Mouse (Mus musculus): ENCODE results near the gene Cracr2a.
"Not testable (repeated sequence)": the region's sequence is repeated elsewhere in the genome, so short reads cannot be mapped to it uniquely, and the experiment has no call there.

The Cracr2a gene

GRCm38 (mm10) chr6:127561231-127562020 is at the start of gene Cracr2a:
Cracr2a (plus strand) TSS chr6:127561338.
- DNase-seq = peak; percentile 69

DNA sequence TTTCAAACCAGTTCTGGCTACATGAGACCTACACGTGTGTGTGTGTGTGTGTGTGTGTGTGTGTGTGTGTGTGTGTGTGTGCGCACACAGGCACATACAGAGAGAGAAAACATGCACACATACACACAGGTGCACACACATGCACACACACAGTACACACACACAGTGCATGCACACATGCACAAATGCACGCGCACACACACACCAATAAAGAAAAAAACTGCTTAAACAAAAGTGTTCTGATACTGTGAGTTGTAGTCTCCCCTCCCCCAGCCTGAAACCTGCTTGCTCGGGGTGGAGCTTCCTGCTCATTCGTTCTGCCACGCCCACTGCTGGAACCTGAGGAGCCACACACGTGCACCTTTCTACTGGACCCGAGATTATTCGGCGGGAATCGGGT is 47.4 kb upstream of the Cracr2a start:
- not testable (repeated sequence) for DNase-seq

DNA sequence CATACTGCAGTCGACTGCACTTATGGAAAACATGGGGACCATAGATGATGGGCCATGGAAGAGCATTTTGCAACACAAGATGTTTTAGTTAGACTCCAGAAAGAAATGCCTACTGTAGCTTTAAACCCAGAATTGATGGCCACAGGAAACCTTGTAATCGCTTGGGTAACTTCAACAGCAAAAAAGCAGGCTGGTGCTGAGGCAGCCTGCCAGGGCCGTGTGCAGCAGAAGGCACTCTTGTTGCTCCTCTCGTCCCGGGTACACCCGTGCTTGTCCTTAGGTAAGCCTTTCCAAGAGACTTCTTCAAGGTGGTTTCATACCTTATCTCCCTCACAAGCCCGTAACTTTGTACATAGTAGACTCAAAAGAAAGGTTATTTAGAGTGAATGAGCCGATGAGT is 40.0 kb upstream of the Cracr2a start:
- no peak for DNase-seq

DNA sequence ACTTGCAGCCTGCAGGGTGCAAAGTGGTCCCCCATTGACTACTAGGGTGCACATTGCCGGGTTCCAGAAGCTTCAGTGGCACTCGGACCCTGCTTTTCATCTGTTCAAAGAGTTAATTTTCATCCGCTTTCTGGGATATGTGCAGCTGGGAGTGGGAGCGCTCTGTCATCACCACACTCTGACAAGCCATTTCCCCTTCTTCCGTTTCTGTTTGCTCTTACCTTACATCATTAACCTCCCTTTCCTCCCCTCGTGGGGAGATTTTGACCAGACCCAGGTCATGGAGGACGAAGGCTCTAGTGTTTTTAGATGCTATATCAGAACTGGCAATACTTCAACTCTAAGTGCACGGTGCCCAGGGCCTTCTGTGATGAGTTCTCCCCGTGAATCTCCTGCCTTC is 38.8 kb upstream of the Cracr2a start:
- DNase-seq = no peak

DNA sequence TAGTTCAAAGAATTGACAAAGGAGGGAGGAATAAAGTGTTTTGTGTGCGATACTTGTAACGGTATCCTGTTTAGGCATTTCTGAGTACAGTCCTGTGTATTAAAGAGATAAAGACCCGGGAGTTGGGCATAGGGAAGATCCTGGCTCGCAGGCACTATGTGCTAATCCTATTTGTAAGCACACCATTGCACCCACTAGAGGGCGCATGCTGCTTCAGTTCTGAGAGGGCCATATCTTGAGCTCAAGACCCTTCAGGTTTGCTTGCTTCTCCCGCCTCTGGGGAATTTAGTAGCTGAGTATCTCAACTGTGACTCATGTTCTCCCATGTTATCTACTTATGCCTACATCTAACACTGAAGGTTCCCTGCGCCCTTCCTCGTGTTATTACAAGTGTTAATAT is 36.7 kb upstream of the Cracr2a start:
- DNase-seq = no peak

GRCm38 (mm10) chr6:127528625-127529024 is 32.5 kb upstream of the Cracr2a start:
- no peak for DNase-seq

DNA sequence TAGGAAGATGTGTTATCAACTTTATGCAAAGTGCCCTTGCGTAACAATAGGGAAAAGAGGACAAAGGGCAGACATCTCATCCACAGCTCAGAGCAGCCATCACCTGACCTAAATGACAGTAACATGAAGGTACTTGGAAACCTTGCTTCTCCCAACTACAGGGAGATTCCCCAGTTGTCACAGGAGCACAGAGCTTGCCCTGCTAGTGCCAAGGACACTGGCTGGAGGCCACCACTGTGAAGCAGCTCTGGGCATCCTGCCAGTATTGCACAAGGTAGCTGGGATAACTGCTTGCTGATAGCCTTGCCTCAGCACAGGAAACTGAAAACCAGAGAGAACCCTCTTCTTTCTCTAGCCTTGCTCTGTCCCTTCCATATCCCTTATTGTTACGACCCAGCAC is 31.7 kb upstream of the Cracr2a start:
- peak; percentile 59 for DNase-seq

GRCm38 (mm10) chr6:127530206-127530605 is 30.9 kb upstream of the Cracr2a start:
- DNase-seq = no peak

DNA sequence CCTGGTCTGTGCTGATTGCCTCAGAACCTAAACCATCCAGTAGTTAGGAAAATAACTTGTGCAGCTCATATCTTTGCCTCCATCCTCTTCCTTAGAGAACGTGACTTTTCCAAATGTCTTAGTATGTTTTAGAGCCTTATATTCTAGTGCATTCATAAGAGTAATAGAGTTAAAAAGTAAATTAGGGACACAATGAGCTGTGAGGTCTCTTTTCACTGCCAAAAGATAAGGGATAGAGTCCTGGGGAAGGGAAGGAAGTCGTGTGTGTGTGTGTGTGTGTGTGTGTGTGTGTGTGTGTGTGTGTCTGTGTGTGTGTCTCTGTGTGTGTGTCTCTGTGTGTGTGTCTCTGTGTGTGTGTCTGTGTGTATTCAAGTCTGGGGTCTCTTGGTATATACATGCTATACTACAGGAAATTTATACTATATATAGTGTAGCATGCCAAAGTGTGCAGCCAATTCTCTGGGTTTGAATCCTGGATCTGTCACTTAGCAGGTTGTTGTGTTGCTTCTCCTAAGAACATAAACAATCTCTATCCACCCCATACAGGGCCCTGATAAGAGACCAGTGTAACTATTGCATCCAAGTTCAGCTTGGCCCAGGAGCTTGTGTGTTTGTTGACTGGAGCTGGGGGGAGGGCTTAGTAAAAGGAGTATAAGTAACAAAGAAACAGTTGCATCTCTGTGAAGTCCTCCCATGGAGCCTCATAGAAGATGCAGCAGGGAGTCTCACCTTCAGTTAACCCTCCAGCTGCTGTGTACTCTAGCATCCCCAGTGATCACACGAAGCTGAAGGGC is 29.5 kb upstream of the Cracr2a start:
- no peak for DNase-seq

- DNase-seq = no peak
These were observed 28.8 kb upstream of the Cracr2a start for GRCm38 (mm10) chr6:127532304-127532703.

DNA sequence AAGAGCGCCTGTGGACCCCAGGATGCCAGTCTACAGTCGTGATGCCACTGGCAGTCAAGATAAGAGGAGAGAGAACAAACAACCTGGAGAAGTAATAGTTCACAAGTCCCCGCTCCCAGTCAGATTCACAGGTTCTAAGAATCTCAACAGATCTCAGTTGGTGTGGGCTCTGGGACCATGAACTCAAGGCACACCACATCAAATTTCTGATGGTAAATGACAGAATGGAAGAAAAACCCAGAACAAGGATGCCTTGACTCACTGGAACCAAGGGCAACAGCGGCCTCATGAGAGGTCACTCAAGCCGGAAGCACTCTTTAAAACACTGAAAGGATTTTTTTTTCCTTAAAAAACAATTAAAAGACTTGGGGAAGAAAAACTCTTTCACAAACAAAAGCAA is 27.4 kb upstream of the Cracr2a start:
- no peak for DNase-seq

DNA sequence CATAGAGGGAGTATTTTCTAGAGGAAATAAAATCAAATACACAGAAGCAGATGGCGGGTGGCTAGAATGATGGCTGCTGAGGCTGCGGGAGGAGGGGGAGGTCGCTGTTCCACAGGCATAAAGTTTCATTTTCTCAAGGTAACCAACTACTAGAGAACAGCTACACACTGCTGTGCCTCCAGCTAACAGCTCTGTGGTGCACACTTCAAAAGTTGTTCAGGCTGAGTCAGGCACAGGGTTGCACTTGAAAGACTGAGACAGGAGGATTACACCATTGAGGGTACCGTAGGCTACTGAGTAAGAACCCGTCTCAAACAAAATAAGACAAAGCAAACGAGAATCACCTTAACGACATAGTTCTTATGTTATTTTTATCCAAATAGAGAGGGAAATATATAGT is 24.1 kb upstream of the Cracr2a start:
- no peak for DNase-seq

DNA sequence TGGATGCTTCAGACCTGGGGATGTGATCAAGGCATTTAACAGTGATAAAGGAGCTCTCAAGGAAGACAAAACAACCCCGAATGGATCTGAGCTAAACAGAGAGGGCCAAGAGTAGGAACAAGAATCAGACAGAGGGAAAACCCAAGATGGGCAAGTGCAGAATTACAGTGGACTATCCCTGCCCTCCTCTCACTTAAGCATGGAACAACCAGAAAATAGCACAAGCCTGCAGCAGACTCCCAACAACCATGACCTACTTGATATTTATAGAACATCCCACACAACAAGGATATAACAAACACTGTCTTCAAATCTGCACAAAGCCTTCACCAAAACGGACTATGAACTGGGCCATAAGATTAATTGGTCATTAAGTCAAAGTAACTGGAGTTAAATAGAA is 23.0 kb upstream of the Cracr2a start:
- DNase-seq = no peak

GRCm38 (mm10) chr6:127539226-127539625 is 21.9 kb upstream of the Cracr2a start:
- no peak for DNase-seq

DNA sequence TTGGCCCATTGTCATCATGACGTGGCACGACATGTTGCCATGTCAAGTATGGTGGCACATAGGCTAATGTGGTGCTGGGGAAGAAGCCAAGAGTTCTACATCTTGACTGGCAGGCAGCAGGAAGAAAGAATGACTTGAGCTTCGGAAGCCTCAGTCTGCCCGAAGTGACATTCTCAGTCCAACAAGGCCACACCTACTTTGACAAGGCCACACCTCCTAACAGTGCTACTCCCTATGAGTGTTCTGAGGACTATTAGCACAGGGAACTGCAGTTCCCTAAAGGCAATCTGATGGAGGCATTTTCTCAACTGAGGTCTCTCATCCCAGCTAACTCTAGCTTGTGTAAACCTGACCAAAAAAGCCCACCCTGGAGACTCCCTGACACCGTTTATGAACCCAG is 21.5 kb upstream of the Cracr2a start:
- DNase-seq = no peak

- DNase-seq = no peak
These were observed 20.6 kb upstream of the Cracr2a start for GRCm38 (mm10) chr6:127540517-127540916.

DNA sequence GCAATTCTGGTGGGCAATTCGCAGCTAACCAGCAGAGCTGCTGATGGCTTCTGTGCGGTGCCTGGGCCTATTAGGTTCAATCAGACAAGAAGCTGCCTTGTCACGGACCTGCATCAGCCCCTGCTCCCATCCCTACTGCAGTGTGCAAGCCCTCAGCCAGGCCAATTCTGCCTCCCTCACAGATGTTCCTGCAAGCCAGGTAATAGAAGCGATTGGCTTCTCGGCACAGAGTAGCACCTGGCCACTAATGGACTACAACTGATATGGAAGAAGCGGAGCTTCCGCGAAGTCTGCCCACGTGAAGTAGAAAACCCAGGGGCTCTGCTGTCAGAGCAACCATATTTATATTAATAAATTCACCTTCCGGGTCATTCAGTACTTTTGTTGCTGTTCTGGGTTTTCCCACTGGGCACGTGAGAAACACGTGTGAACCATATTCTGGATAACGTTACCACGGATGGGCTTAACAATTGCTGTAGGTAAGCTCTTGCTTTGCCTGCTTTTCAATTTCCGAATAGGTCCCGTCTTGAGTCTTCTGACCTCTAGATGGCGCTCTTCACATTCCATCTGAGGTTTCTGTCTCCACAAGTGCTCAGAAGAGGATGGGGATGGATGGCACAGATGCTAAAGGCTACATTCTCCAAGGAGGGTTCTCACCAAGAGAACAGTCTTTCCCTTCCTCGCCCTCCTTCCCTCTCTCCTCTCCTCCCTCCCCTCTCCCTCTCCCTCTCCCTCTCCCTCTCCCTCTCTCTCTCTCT is 19.3 kb upstream of the Cracr2a start:
- DNase-seq = peak; percentile 24

DNA sequence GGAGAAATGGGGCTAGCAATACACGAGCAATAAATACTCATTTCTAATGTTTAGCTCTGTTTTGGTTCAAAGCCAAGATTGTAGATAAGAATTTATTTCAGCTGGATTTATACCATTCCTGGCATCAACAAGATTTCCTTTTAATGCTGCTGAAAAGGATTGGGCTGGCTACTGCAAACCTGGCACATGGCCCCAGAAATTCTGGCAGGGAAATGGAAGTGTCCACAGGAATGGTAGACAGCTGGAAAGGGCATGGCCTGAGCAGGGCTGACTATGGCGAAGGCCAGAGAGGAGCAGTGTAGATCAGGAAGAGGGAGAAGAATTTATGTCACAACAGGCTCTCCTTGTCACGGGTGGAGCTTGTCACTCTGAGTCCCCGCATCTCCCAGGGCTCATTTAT is 14.5 kb upstream of the Cracr2a start:
- DNase-seq = peak; percentile 63

GRCm38 (mm10) chr6:127552940-127553339 is 8.2 kb upstream of the Cracr2a start:
- DNase-seq = no peak

DNA sequence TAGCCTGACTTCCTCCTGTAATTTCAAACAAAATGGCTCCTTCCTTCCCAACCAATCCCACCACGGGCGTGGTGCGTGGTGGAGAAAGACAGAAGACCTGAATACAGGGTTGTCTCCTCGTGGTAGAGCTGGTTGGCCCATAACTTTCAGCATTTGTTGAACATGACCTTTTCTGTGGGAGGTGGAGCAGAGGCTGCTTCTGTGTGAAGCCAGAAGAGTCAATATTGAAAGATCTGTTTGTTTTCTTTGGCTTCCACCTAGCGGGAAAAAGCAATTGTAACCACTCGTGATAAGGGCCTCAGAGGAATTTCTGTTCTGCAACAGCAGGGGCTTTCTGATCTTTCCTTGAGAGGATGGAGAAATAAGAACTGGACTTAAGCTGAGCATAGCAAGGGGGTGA is 5.6 kb upstream of the Cracr2a start:
- no peak for DNase-seq

DNA sequence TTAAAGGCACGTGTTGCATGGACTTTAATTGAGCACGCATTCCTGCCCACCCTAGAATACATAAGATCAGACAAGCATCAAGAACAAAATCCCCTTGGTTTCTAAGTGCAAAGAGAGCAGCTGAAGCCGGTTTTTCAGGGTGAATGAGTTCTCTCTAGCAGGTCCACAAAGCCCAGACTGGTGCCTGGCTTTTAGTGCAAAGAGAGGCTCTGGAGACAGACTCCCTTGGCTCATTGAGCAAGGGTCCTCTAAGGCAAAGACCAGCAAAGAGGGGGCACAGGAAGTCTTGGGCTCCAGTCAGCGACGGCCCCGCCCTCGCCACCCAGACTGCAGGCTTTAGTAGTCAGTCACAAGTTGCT is 287 bp upstream of the Cracr2a start:
- DNase-seq = no peak

- no peak for DNase-seq
These were observed 2.4 kb downstream of the Cracr2a start for GRCm38 (mm10) chr6:127563511-127563910.

GRCm38 (mm10) chr6:127565951-127566732 is 5.0 kb downstream of the Cracr2a start:
- peak; percentile 21 for DNase-seq

All from kidney, adult 11 months (tissue).